In the genomic region with DNA sequence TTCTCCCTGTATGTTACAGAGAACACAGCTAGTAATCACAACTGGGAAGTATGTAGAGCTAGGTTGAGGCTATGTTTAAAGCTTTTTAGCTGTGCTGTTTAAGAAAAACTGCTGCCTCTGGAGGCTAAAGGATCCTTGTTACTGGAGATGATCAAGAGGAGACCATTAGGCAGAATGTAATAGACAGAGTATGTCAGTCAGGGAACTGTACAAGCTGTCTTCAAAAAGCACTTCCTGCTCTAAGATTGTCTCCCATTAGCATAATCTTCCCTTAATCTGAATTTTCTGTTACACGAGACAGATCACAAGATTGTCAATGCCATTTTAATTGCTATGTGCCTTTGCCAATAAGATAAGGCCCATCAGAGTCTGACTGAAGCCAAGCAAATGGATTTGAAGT, we compare ENCODE assay signal across 28 mouse cellular contexts.
"Had no signal": no experiment of that assay in that cellular context is flagged by ENCODE, and none has a peak within 500 bp of the region (broad histone marks: within the 10 kb centered on the region; RNA-seq: fewer than 3 reads in every experiment).

No protein-coding gene starts in this region.

- DNase-seq: gastrocnemius, adult 2 months; gastrocnemius, postnatal 10 days; gastrocnemius, postnatal 25 days; heart, adult 18-20 months; heart, postnatal 10 days; heart, postnatal 4 days; kidney, adult 11 months; kidney, adult 2 months; kidney, adult 9 months; kidney, postnatal 14 days; kidney, postnatal 36 days; layer of hippocampus, adult 9-11 months; layer of hippocampus, postnatal 36 days; left cerebral cortex, postnatal 4 days; liver, embryonic 13.5 days had no signal

- H3K9ac ChIP-seq: heart, embryonic 12.5 days; hindbrain, embryonic 12.5 days; hindbrain, embryonic 14.5 days; kidney, embryonic 15.5 days; limb, embryonic 13.5 days; limb, embryonic 15.5 days; liver, embryonic 13.5 days; liver, embryonic 15.5 days had no signal

- H3K4me3 ChIP-seq: gastrocnemius, adult 2 months; heart, embryonic 10.5 days; heart, embryonic 12.5 days; hindbrain, embryonic 10.5 days; hindbrain, embryonic 12.5 days; kidney, embryonic 15.5 days; limb, embryonic 13.5 days; limb, embryonic 15.5 days; liver, embryonic 13.5 days; liver, embryonic 15.5 days had no signal

- H3K27ac ChIP-seq: gastrocnemius, adult 2 months; heart, embryonic 10.5 days; hindbrain, embryonic 10.5 days; hindbrain, embryonic 12.5 days; hindbrain, embryonic 14.5 days; kidney, embryonic 15.5 days; kidney, postnatal 0 days; limb, embryonic 13.5 days; limb, embryonic 15.5 days; liver, embryonic 15.5 days had no signal

- H3K9me3 ChIP-seq: heart, embryonic 10.5 days; heart, embryonic 12.5 days; hindbrain, embryonic 10.5 days; hindbrain, embryonic 12.5 days; kidney, embryonic 15.5 days; limb, embryonic 13.5 days; limb, embryonic 15.5 days; liver, embryonic 13.5 days; liver, embryonic 15.5 days had no signal

- H3K27me3 ChIP-seq: heart, embryonic 12.5 days; hindbrain, embryonic 12.5 days; kidney, embryonic 15.5 days; limb, embryonic 13.5 days; limb, embryonic 15.5 days; liver, embryonic 13.5 days; liver, embryonic 15.5 days had no signal

- ATAC-seq: hindbrain, embryonic 16.5 days; inflammation-experienced regulatory T-cells, adult 6 months; intestine, embryonic 16.5 days had no signal

- H3K4me1 ChIP-seq: hindbrain, embryonic 12.5 days; kidney, embryonic 15.5 days; limb, embryonic 13.5 days; limb, embryonic 15.5 days had no signal

- H3K4me2 ChIP-seq: heart, embryonic 12.5 days; hindbrain, embryonic 12.5 days; hindbrain, embryonic 14.5 days; kidney, embryonic 15.5 days; limb, embryonic 13.5 days; limb, embryonic 15.5 days; liver, embryonic 13.5 days; liver, embryonic 15.5 days had no signal

- H3K36me3 ChIP-seq: heart, embryonic 10.5 days; heart, embryonic 12.5 days; hindbrain, embryonic 10.5 days; hindbrain, embryonic 12.5 days; kidney, embryonic 15.5 days; limb, embryonic 13.5 days; limb, embryonic 15.5 days; liver, embryonic 13.5 days; liver, embryonic 15.5 days had no signal
